8 mouse cellular contexts compared by ENCODE assay signal in genomic region chr4:121040897-121041671, GRCm38 (mm10). TPM values are rescaled to one million over a fixed set of nuclear protein-coding genes. Genes with fewer than 3 reads are reported as not detected.
DNase-seq lines count a peak whose midpoint lies in the region; ATAC-seq and TF ChIP-seq lines count a peak whose summit lies in the region.

No protein-coding gene starts in this region.

- H3K36me3 ChIP-seq in embryonic facial prominence, embryonic 10.5 days (replicated peaks), result 0 out of 2 replicates have a peak, but pooled peaks cover 4% of the 10 kb centered on the region
- H3K36me3 ChIP-seq in heart, embryonic 10.5 days, result no peaks in the 10 kb centered on the region
- no peaks in the 10 kb centered on the region for H3K36me3 ChIP-seq in kidney, embryonic 15.5 days
- no peaks in the 10 kb centered on the region for H3K36me3 ChIP-seq in liver, adult 2 months (ENCODE audit: control insufficient read depth, insufficient read depth, low read length)

- peak overlapping the region; percentile 81 for H3K27ac ChIP-seq in embryonic facial prominence, embryonic 10.5 days (replicated peaks)
- peak overlapping the region; percentile 83 for H3K27ac ChIP-seq in heart, embryonic 10.5 days
- peak overlapping the region; percentile 66; the same call in 1 of the 2 replicates for H3K27ac ChIP-seq in kidney, embryonic 15.5 days
- H3K27ac ChIP-seq in liver, adult 2 months (replicated peaks; ENCODE audit: insufficient read depth, low read depth, low read length), result no peak overlapping the region

- DNase-seq in B cell, adult 2 months, result peak; percentile 84
- DNase-seq in adrenal gland, postnatal 10 days, result peak; percentile 61
- DNase-seq in embryonic facial prominence, embryonic 10.5 days (ENCODE audit: low spot score), result peak; percentile 82
- peak; percentile 84 for DNase-seq in heart, embryonic 10.5 days (ENCODE audit: low spot score)
- DNase-seq in liver, adult 2 months (ENCODE audit: extremely low read depth, low read depth, low spot score), result no peak
- peak; percentile 55 to 81 for DNase-seq in spleen, postnatal 4 days (ENCODE audit: low spot score in 2 of 2)

- peak overlapping the region; percentile 62 for H3K4me3 ChIP-seq in embryonic facial prominence, embryonic 10.5 days
- peak overlapping the region; percentile 40 for H3K4me3 ChIP-seq in heart, embryonic 10.5 days
- no peak overlapping the region for H3K4me3 ChIP-seq in kidney, embryonic 15.5 days (replicated peaks)
- no peak overlapping the region for H3K4me3 ChIP-seq in liver, adult 2 months (ENCODE audit: insufficient read depth, low read depth, low read length)

- H3K4me1 ChIP-seq in embryonic facial prominence, embryonic 10.5 days, result peaks cover 40% of the 10 kb centered on the region
- peaks cover 27% of the 10 kb centered on the region for H3K4me1 ChIP-seq in heart, embryonic 10.5 days
- H3K4me1 ChIP-seq in kidney, embryonic 15.5 days, result peaks cover 23% of the 10 kb centered on the region
- no peaks in the 10 kb centered on the region for H3K4me1 ChIP-seq in liver, adult 2 months (ENCODE audit: control insufficient read depth, insufficient read depth, low read length)

- ATAC-seq in kidney, embryonic 15.5 days (replicated peaks; ENCODE audit: low FRiP score), result peak; percentile 55
- peak; percentile 81 for ATAC-seq in monocyte, adult 5-6 weeks (replicated peaks; ENCODE audit: insufficient number of reproducible peaks, low FRiP score, low TSS enrichment, poor library complexity, severe bottlenecking)

- TF ChIP-seq POLR2A in liver, adult 2 months (IDR thresholded peaks at IDR 0.05; ENCODE audit: extremely low read depth, insufficient read depth, low read length), result no peak

- no peak overlapping the region for H3K9ac ChIP-seq in kidney, embryonic 15.5 days
- H3K9ac ChIP-seq in liver, adult 2 months (ENCODE audit: low read depth, low read length), result no peak overlapping the region

- peak; percentile 86 for TF ChIP-seq CTCF in liver, adult 2 months (IDR thresholded peaks at IDR 0.05; ENCODE audit: low read depth, low read length)

- peak overlapping the region; percentile 89 for H3K4me2 ChIP-seq in kidney, embryonic 15.5 days

- H3K9me3 ChIP-seq in embryonic facial prominence, embryonic 10.5 days, result no peaks in the 10 kb centered on the region
- H3K9me3 ChIP-seq in heart, embryonic 10.5 days, result no peaks in the 10 kb centered on the region
- no peaks in the 10 kb centered on the region for H3K9me3 ChIP-seq in kidney, embryonic 15.5 days (replicated peaks)

- WGBS in embryonic facial prominence, embryonic 10.5 days, result 6% methylated on average over 18 of the region's 18 CpGs
- 9% methylated on average over 18 of the region's 18 CpGs for WGBS in heart, embryonic 10.5 days
- WGBS in kidney, embryonic 15.5 days, result 12% methylated on average over 18 of the region's 18 CpGs
- WGBS in liver, adult 2 months, result 29% methylated on average over 18 of the region's 18 CpGs

- H3K27me3 ChIP-seq in embryonic facial prominence, embryonic 10.5 days (replicated peaks; ENCODE audit: low read depth, poor library complexity, severe bottlenecking), result peaks cover 33% of the 10 kb centered on the region
- H3K27me3 ChIP-seq in heart, embryonic 10.5 days (ENCODE audit: insufficient read depth, poor library complexity, severe bottlenecking), result peaks cover 33% of the 10 kb centered on the region
- peaks cover 38% of the 10 kb centered on the region for H3K27me3 ChIP-seq in kidney, embryonic 15.5 days
- peaks cover 13% of the 10 kb centered on the region for H3K27me3 ChIP-seq in liver, adult 2 months (ENCODE audit: control insufficient read depth, insufficient read depth, low read length)

- no peaks in the 10 kb centered on the region for H3K79me2 ChIP-seq in liver, adult 2 months (ENCODE audit: control insufficient read depth, insufficient read depth, low read length)

RNA-seq across cellular contexts. Expression of gene Col9a2, which starts 1.9 kb away (rescaled TPM):
- 1 to 10 TPM; 1.3 to 2.3 TPM for total RNA-seq in adrenal gland, postnatal 10 days (2021)
- polyA plus RNA-seq in embryonic facial prominence, embryonic 10.5 days (2016; fragmentation: Nextera tagmentation; extraction: Ambion mirVana), result 5.1 and 6.0 TPM in 2 replicates
- 3.3 and 6.4 TPM in 2 replicates for polyA plus RNA-seq in heart, embryonic 10.5 days (2016; fragmentation: Nextera tagmentation; extraction: Ambion mirVana)
- 3.9 and 6.0 TPM in 2 replicates for polyA plus RNA-seq in kidney, embryonic 15.5 days (2015; fragmentation: Nextera tagmentation; extraction: Ambion mirVana)
- not detected in 2 replicates for total RNA-seq in liver, adult 2 months (2014; rRNA removed)
- polyA plus RNA-seq in liver, adult 2 months (2012; rRNA removed), result not detected in 2 replicates
- not detected in 3 replicates for total RNA-seq in monocyte, adult 5-6 weeks (2017)

RNA-seq across cellular contexts. Expression of gene Smap2, which starts 24.0 kb away (rescaled TPM):
- 10 to 100 TPM; 34.1 to 34.4 TPM for total RNA-seq in adrenal gland, postnatal 10 days (2021)
- polyA plus RNA-seq in embryonic facial prominence, embryonic 10.5 days (2016; fragmentation: Nextera tagmentation; extraction: Ambion mirVana), result 14.0 and 14.3 TPM in 2 replicates
- polyA plus RNA-seq in heart, embryonic 10.5 days (2016; fragmentation: Nextera tagmentation; extraction: Ambion mirVana), result 14.1 and 18.6 TPM in 2 replicates
- polyA plus RNA-seq in kidney, embryonic 15.5 days (2015; fragmentation: Nextera tagmentation; extraction: Ambion mirVana), result 14.4 and 15.4 TPM in 2 replicates
- total RNA-seq in liver, adult 2 months (2014; rRNA removed), result 13.7 and 16.9 TPM in 2 replicates
- 19.2 and 20.8 TPM in 2 replicates for polyA plus RNA-seq in liver, adult 2 months (2012; rRNA removed)
- total RNA-seq in monocyte, adult 5-6 weeks (2017), result 53.3 to 79.2 TPM (median 60.5 TPM) in 3 replicates

RNA-seq across cellular contexts. Expression of gene Zmpste24, which starts 57.0 kb away (rescaled TPM):
- 10 to 100 TPM; 30.8 to 31.1 TPM for total RNA-seq in adrenal gland, postnatal 10 days (2021)
- 26.8 and 31.0 TPM in 2 replicates for polyA plus RNA-seq in embryonic facial prominence, embryonic 10.5 days (2016; fragmentation: Nextera tagmentation; extraction: Ambion mirVana)
- 31.3 and 33.3 TPM in 2 replicates for polyA plus RNA-seq in heart, embryonic 10.5 days (2016; fragmentation: Nextera tagmentation; extraction: Ambion mirVana)
- 37.8 and 38.1 TPM in 2 replicates for polyA plus RNA-seq in kidney, embryonic 15.5 days (2015; fragmentation: Nextera tagmentation; extraction: Ambion mirVana)
- total RNA-seq in liver, adult 2 months (2014; rRNA removed), result 37.3 and 41.0 TPM in 2 replicates
- 24.3 and 25.7 TPM in 2 replicates for polyA plus RNA-seq in liver, adult 2 months (2012; rRNA removed)
- 29.3 to 49.6 TPM (median 39.0 TPM) in 3 replicates for total RNA-seq in monocyte, adult 5-6 weeks (2017)

Comparison
In these comparisons a context has a peak if more than half of its experiments do, and no peak if none do; other contexts are left out.
1. H3K4me3 ChIP-seq: peak in embryonic facial prominence, embryonic 10.5 days (single experiment) and heart, embryonic 10.5 days (single experiment); none in kidney, embryonic 15.5 days (single experiment) and liver, adult 2 months (single experiment).